Mouse (Mus musculus): Measurements from ENCODE around the gene Tex2.
A peak's percentile ranks its signal among the peaks of the same experiment; 100 is the strongest.
"Not testable (repeated sequence)": the region's sequence is repeated elsewhere in the genome, so short reads cannot be mapped to it uniquely, and the experiment has no call there.

Gene Tex2

DNA sequence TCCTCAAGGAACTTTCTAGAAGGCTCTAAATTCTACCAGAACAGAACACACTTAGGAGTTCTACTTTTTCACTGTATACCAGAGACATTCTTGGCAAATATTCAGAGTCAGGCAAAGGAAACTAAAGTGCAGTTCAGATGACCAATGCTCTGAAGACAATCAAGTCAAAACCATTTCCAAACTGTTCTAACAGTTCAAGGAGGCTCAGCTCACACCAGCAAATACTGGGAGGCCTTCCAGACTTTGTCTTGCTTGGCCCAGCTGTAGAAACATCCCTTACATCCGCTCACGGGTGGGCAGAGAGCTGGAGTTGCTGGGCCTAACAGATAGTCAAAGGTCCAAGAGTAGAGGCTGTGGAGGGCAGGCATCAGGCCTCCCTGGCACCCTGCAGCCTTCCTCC lies 34.1 kb downstream of the Tex2 start:
- DNase-seq (ENCODE audit: inconsistent ontology term), result no peak

DNA sequence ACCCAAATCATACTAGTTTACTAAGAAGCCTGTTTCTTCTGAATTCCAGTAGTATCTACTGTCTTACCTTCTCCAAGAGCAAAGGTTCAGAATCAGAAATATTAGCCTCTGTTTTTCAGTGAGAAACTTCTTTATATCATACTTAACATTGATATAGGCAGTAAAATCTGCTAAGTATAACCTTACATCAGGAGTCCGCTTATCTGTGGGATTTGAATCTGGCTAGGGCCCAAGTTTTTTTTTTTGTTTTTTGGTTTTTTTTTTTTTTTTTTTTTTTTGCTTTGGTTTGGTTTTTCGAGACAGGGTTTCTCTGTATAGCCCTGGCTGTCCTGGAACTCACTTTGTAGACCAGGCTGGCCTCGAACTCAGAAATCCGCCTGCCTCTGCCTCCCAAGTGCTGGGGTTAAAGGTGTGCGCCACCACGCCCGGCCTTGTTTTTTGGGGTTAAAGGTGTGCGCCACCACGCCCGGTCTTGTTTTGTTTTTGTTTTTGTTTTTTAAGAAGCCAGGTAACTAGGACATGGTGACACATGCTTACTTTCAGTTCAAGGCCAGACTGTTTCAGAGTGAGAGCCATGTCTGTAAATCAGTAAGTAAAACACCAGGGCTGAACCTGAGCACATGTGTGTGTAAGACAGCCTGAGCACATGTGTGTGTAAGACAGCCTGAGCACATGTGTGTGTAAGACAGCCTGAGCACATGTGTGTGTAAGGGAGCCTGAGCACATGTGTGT lies 35.4 kb downstream of the Tex2 start:
- DNase-seq (ENCODE audit: inconsistent ontology term), result not testable (repeated sequence)

DNA sequence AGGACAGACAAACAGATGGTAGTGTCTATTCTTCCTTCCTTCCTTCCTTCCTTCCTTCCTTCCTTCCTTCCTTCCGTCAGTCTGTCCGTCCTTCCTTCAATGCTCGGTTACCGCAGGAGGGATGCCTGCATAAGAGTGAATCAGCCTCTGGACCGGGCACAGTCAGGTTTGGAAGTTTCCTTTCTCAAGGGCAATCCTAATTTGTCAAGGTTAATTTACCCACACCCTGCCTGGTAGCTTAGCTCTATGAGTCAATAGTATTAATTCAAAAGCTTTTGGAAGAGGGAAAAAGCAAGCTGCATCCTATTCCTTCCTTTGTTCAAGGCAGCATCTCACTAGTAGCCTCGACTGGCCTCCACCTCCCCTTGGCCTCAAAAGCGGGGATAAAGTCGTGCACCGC lies 38.8 kb downstream of the Tex2 start:
- DNase-seq (ENCODE audit: inconsistent ontology term), result no peak

DNA sequence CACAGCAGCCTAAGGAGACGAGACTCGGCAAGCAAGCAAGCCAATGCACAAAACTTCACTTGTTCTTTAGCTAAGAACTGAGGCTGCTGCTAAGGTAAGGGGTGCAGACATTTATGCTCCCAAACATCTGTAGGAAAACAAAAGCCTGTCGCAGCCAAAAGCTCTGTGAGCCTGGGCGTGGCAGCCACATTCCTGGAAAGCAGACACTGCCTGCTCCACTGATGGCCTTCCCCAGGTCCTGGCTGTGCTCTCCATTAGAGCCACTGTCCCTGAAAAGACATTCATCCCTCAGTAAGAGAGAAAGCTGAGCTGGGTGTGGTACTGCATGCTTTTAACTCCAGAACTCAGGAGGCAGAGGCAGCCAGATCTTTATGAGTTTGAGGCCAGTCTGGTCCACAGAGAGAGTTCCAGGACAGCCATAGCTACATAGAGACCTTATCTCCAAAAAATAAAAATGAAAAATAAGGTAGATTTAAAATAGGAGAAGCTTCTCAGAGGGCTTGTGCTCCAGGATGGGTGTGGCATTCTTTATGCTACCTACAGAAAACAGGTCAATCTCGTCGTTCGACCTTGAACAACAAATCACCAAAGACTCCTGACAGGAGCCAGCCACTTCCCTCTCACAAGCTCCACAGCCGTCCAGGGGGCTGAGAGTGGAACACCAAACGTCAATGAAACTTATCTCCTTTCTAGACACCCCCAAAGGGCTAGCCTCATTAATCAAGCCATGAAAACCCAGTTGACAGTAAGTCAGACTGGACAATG lies 39.6 kb downstream of the Tex2 start:
- no peak for DNase-seq (ENCODE audit: inconsistent ontology term)

DNA sequence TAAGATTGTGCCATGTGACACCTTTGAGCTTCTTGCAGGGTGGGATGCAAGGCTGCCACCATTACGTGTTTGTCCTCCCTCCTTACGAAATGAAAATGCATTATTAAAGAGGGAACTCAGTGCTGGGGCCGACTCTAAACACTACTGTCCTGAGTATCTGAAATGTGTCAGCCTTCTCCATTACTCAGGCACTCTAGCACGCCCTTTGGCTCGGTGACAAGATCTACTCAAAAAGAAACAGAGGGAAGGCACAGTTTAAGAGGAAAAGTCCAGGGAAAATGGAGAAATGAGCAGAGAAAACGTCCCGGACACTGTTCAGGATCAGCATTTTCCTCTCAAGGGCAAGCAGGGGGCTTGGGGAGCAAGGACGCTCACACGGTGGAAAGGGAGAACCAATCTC lies 40.3 kb downstream of the Tex2 start:
- no peak for DNase-seq (ENCODE audit: inconsistent ontology term)

DNA sequence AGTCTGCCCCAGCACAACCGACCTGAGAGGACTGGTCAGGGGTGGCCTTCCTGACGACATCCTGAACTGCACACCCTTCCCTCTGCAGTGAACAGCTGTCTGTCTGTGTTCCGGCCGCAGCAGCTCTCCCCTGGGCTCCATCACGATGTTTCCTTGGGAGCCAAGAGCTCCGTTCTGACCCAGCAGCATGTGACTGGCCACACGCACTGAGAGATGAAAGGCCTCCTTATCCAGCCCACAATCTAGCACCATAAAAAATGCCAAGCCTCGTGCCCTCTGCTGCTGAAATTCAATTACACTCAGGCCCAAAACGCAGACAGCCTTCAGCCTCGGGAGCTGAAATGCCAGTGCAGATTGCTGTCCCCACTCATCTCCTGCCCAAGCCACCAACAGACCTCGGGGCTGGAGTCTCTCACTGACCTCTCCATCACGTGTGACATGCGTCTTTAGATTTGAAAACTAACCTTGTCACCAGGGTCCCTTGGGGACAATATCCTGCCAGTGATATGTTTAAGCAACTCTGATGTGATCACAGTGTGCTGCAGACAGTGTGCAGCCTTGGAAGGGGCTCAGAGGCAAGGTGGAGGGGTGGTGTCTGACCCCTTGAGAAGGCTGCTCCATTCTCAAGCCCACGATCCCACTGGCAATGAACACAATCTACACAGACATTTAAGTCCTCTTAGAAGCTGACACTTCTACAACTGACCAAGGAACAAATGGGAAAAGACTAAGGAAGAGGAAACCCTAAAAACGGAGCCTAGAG lies 41.0 kb downstream of the Tex2 start:
- DNase-seq (ENCODE audit: inconsistent ontology term), result peak; percentile 42

DNA sequence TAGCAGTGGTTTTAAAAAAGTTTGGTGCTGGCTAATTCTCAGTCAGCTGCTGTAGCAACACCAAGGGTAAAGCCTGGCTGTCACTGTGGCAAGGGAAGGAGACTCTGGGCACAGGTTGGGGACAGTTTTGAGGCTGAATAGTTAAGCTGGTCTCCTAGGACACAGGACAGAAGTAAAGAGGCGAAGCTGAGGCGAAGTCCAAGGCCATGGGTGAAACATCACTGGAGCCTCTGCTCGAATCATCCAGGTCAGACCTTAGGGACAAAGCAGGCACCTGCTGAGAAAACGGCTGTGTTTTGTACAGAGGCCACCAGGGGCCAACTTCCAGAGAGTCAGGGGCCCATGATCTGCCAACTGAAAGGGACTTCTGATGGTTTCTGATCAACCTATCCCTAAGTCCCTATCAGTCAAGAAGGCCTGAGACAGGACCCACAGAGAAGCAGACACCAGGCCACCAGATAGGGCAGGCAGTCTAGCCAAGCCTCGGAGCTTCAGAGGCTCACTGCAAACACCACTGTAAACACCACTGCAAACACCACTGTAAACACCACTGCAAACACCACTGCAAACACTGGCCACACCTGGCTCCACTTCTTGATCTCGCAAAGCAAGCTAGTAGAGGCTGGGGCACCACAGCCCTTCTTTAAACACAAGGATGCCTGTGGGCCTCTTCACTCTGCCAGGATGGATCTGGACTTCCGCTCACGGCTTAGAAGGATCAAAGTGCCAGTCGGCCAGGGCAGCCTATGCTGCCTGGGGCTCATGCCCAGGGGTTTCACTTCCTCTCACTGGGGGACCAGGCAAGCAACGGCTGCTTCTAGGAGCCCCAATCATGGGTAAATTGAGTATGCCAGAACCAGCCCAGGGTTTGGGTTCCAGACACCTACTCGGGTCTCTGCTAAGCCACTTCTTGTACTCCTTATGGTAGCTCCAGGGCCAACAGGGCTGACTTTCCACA lies 41.9 kb downstream of the Tex2 start:
- DNase-seq (ENCODE audit: inconsistent ontology term), result no peak

DNA sequence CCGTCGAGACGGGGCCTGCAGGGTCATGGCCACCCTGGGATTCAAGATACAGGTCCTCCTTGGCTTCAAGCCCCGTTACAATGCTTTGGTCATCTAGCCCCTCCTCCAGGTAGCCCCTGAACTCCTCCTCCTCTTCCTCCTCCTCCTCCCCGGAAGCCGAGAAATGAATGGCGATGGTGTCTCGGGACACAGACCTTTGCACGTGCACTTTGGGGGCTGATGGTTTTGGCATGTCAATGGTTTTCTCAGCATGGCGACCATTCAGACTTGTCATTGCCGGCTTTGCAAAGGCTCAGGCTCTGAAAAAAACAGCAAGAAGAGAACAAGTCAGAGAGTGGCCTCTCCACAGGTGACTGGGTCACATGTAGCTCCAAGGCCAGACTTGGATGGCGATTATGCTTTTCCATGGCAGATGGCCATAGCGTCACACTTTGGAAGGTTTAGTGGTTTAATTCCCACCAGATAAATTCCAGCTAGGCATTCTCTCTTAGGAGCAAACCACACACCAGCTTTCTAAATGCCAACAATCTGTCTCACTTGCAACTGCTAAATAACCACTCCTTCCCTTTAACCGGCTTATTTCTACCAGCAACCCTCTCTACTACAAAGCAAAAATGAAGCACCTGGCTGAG lies 44.8 kb downstream of the Tex2 start:
- peak; percentile 40 for DNase-seq (ENCODE audit: inconsistent ontology term)

DNA sequence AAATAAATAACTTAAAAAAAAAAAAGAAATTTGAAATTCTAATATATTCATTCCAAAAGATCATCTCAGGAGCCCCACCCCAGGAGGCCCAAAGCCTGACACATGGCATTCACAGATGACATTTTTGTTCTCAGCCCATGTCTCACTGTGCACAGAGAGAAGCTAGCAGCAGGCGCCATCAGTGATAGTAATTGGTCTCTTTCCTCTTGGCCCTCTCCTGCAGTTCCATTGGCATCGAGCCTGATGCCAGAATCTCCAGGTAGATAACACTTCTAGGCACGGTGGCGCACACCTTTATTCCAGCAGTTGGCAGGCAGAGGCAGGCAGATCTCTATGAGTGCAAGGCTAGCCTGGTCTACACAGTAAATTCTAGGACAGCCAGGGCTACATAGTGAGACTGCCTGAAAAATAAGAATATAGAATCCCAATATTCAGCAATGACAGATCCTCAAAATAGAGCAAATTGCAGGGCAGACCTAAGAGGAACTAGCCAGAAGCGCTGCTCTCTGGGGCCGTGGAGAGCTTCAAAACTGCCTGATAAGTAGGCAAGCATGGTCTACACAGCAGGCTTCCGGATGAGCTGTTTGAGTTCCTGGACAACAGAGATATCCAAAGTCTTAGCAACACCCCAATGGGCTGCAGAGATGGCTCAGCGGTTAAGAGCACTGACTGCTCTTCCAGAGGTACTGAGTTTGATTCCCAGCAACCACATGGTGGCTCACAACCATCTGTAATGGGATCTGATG lies 47.0 kb downstream of the Tex2 start:
- DNase-seq (ENCODE audit: inconsistent ontology term), result no peak

DNA sequence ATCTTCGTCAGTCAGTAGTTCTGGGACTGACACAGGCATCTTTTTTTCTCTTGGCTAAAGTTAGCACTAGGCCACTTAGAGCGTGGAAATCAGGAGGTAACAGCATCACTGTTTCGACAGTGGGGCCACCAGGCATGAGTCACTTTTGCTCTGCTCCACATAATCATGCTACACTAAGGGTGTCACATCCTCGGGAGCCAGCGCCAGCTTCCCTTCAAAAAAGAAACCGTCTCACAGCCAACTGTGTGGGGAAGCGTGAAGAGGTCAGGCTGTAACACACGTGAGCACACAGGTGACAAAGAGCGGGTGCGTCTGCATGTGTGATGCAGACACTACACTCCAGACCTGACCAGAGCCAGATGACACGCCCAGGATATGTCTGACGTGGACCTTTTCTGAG lies 49.0 kb downstream of the Tex2 start:
- no peak for DNase-seq (ENCODE audit: inconsistent ontology term)

DNA sequence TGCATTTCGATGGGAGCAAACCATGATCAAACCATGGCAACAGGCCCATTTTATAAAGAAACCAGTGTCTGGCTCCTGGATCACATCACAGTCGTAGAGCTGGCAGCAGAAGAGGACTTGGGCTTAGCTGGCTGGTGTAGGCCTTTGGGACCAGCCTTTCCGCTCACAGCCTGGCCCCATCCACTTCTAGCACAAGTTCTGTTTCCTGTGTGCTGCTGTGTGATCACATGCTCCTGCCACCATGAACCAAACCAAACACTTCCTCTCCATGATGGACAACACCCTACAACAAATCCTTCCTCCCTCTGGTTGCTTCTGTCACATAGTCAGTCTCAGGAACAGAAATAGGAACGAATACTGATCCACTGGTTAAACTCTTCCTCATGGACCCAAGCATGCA lies 50.5 kb downstream of the Tex2 start:
- no peak for DNase-seq (ENCODE audit: inconsistent ontology term)

DNA sequence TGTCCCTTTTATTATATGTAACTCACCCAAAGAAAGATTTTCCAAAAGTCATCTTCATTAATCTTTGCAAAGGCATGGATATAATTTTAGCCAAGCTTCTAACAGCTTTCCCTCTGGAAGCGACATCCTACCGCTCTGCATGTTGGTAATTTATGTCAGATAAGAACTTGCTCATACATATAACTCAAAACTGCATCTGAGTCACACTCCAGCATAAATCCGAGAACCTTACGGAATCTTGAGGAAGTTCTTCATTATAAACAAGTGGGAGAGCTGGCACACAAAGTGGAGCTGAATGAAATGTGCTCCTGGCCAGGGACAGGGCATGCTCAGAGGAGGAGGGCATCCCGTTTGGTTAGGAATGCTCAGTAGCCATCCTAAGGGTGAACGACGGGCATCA lies 53.5 kb downstream of the Tex2 start:
- no peak for DNase-seq (ENCODE audit: inconsistent ontology term)

DNA sequence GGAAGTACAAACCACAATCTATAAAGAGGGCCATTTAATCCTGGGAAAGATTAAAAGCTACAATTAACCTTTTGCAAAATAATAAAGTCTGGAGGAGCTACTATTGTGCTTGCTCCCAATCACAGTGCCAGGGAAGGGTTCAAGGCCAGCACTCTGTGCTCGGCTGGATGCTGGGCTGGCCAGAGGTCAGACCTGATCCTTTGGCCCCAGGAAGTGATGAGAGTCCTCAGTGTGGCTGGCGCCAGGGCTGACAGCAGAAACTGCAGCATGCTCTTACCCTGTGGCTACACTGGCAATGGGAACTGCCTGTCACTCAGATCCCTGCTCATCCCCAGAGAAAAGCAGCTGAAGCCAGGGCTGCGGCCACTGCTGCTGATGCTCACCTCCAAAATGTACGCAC lies 55.2 kb downstream of the Tex2 start:
- DNase-seq (ENCODE audit: inconsistent ontology term), result no peak

DNA sequence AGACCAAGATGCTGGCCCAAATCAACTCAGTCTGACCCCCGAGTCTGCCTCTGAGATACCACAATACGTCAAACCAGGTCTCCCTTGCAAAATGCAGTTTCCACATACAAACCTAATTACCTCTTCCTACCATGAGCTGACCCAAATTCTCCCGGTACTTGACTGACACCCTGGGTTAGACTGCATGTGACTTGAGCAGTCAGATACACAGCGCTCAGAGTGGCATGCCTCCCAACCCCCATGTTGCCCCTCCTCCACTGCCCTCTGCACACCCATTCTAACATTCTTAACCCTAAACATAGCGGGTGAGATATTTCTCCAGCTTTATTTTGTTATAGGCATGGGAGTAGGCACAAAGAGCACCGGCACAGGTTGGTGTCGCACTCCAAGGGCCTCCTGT lies 55.8 kb downstream of the Tex2 start:
- DNase-seq (ENCODE audit: inconsistent ontology term), result no peak

DNA sequence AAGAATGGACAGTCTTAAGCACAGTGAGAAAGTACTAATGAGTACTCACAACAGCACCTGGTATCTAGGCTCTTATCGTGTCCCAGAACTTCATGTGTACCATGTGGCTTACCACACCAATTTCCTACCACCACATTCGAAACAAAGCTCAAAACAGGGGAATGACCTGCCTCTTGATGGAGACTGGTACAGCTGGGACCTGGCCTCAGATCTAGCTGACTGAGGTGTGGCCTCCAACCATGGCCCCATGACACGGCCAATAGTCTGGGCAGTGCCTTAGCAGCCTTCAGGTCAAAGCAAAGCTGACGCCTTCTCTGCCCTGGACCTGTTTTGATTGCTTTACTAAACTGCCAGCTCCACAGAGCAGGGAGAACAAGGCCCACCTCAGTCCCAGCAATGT lies 56.5 kb downstream of the Tex2 start:
- no peak for DNase-seq (ENCODE audit: inconsistent ontology term)

DNA sequence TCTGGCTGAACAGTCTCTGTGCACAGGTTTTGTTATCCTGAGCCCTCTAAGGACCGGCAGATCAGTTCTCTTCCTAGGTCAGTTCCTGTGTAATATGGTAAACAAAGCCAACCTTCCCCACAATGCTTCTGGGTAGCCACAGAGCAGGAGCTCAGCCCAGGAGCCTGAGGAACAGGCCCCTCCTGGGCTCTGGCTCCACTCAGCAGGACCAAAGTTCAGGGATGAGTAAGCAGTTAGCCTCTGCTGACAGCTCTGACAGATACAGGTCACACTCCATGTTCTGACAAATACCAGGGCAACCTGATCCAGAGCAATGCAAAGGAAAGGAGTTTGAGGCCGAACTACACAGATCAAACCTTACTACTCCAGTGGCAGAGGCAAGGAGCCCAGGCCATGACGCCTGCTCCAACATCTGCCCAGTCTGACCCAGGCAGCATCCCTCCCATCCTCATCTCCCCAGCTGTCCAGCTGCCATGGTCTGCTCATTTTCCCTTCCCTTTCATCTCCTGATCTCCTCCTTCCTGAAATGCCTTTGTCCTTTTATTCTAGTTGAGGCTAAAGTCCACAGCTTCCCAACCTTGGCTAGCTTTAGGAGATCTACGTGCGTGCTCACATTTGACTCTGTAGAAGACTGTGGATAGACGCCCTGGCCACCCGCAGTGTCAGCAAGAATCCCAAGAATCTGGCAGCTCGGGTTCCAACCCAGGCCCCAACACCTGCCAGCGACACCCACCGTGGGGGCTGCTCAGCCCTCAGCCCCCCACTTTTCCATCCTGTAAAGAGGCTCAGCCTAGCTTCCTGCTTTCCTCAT lies 57.2 kb downstream of the Tex2 start:
- DNase-seq (ENCODE audit: inconsistent ontology term), result no peak

DNA sequence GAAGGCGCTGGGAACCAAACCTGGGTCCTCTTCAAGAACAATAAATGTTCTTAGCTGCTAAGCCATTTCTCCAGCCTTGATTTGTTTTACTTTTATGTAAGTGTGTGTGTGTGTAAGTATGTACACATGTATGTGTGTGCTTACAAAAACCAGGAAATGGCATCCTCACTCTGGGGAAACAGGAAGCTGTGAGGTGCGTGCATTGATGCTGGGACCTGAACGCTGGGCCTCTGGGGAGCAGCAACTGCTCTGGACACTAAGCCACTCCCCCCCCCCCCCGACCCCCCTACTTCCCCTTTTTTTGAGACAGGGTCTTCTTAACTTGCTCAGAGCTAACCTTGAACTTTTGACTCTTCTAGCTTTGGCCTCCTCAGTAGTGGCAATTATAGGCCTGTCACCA lies 62.8 kb downstream of the Tex2 start:
- no peak for DNase-seq (ENCODE audit: inconsistent ontology term)

DNA sequence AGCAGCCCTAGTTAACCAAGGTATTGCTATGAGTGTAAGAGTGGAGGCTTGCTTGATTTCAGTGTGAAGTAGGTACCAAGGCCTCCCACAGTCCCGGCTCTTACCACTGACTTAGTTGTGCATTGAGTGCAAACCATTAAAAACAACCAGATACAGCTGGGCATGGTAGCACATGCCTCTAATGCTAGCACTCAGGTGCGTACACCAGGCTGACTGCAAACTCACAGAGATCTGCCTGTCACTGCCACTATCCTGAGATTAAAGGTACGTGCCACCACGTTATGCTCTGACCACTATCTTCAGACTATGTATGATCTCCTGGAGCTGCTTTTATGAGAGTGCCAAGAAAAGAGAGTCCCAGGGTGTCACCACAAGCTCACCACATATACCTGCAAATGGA lies 67.1 kb downstream of the Tex2 start:
- DNase-seq (ENCODE audit: inconsistent ontology term), result no peak

DNA sequence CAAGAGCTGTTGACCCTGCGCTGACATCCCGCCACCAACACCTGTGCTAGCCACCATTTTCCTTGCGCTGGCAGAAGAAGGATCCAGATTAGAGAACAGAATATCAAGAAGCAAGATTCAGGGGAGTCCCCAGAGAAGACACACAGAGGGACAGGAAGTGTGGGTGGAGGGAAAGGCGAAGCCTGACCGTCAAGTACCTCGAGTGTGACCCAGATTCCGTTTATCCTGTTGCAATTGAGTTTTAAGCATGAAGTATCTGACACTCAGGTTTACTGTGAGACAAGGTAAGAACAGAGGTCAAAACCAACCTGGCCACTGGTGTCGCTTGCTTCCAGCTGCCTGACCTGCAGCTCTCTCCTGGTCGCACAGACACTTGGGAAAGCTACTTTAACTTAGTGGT lies 68.3 kb downstream of the Tex2 start:
- no peak for DNase-seq (ENCODE audit: inconsistent ontology term)

DNA sequence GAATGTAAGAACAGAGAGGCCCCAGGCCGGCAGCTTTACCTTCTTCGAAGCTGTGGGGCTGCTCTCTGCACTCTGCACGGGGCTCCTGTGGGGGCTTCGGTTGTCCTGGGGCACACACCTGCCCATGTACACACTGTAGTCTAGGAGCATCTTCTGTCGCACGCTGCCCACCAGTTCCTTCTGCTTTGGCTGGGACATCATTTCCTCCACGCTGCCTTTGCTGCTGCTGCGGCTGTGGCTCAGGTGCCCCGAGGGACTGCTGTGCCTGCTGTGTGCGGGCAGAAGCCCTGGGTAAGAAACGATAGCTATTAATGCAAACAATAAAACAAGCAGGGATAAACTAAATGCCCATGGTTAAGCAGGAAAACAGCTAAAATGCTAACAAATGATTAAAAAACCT lies 69.1 kb downstream of the Tex2 start:
- DNase-seq (ENCODE audit: inconsistent ontology term), result no peak
